Mouse (Mus musculus) neural tube, embryonic 15.5 days (tissue): ENCODE data around the gene Gm10563. TPM values are rescaled to one million over a fixed set of nuclear protein-coding genes. Genes with fewer than 3 reads are reported as not detected.
"Not testable (repeated sequence)": the region's sequence is repeated elsewhere in the genome, so short reads cannot be mapped to it uniquely, and the experiment has no call there.

ENCODE experiments used
- ATAC-seq: fragments of 200-750 bp; cut with Nextera tagmentation; 2 replicates; pipeline ENCODE4 v1.8.0; 2017; ENCODE audit warnings: mild to moderate bottlenecking, moderate TSS enrichment, moderate library complexity; ENCODE audit not compliant: low FRiP score
- H3K27ac ChIP-seq: fragments of 300-500 bp; sonication (generic); replicated peaks from 2 replicates; pipeline ENCODE4 v1.5.1; 2015; ENCODE audit warnings: mild to moderate bottlenecking, inconsistent platforms
- H3K27me3 ChIP-seq: fragments of 300-500 bp; sonication (generic); replicated peaks from 2 replicates; pipeline ENCODE4 v1.6.1; 2015; ENCODE audit warnings: inconsistent platforms
- H3K36me3 ChIP-seq: fragments of 300-500 bp; sonication (generic); 2 replicates; pipeline ENCODE4 v1.6.1; 2015; ENCODE audit warnings: inconsistent platforms
- H3K4me1 ChIP-seq: fragments of 300-500 bp; sonication (generic); 2 replicates; pipeline ENCODE4 v1.6.1; 2015; ENCODE audit warnings: inconsistent platforms
- H3K4me2 ChIP-seq: fragments of 300-500 bp; sonication (generic); 2 replicates; pipeline ENCODE4 v1.6.1; 2015; ENCODE audit warnings: inconsistent platforms, mild to moderate bottlenecking, moderate library complexity
- H3K4me3 ChIP-seq: fragments of 300-500 bp; sonication (generic); replicated peaks from 2 replicates; pipeline ENCODE4 v1.5.1; 2015; ENCODE audit warnings: mild to moderate bottlenecking, inconsistent platforms
- H3K9ac ChIP-seq: fragments of 300-500 bp; sonication (generic); replicated peaks from 2 replicates; pipeline ENCODE4 v1.6.1; 2015; ENCODE audit warnings: mild to moderate bottlenecking, inconsistent platforms
- H3K9me3 ChIP-seq: fragments of 300-500 bp; sonication (generic); replicated peaks from 2 replicates; pipeline ENCODE4 v1.6.1; 2016; ENCODE audit warnings: inconsistent platforms
- WGBS: fragments of 180-500 bp; shearing (Covaris S2); methylation state at CpG from one replicate; pipeline ENCODE4 v1.1.7; 2015; ENCODE audit warnings: mixed read lengths; 5-methylcytosine and 5-hydroxymethylcytosine counted together
- polyA plus RNA-seq: library from polyadenylated mRNA; unstranded; fragments of >200 nt; fragmentation: Nextera tagmentation; extraction: Ambion mirVana; gene quantifications from 2 replicates; pipeline ENCODE4 v1.2.1, GENCODE M21; 2015

Gm10563 gene
- not detected in 2 replicates for polyA plus RNA-seq

DNA sequence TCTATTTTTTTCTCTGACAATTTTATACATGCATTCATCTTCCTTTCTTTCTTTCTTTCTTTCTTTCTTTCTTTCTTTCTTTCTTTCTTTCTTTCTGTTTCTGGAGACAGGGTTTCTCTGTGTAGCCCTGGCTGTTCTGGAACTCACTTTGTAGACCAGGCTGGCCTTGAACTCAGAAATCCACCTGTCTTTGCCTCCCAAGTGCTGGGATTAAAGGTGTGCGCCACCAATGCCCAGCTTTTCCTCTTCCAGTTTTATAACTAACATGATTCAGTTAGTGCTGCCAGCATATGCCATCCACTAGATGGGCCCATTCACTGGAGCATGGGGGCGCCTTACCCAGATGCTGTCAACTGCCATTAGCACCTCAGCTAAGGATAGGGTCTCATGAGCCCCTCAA, at the start of gene Gm10563:
TSS of gene Gm10563 (minus strand) at position 101 of the 400 bp plus-strand sequence.
- H3K27me3 ChIP-seq, H3K4me2 ChIP-seq, H3K27ac ChIP-seq, ATAC-seq, H3K9me3 ChIP-seq, H3K9ac ChIP-seq, H3K4me1 ChIP-seq, H3K4me3 ChIP-seq: not testable (repeated sequence)
- peaks cover 82% of the 10 kb centered on the region for H3K36me3 ChIP-seq
- WGBS, result 96% methylated on average over 2 of the region's 2 CpGs

DNA sequence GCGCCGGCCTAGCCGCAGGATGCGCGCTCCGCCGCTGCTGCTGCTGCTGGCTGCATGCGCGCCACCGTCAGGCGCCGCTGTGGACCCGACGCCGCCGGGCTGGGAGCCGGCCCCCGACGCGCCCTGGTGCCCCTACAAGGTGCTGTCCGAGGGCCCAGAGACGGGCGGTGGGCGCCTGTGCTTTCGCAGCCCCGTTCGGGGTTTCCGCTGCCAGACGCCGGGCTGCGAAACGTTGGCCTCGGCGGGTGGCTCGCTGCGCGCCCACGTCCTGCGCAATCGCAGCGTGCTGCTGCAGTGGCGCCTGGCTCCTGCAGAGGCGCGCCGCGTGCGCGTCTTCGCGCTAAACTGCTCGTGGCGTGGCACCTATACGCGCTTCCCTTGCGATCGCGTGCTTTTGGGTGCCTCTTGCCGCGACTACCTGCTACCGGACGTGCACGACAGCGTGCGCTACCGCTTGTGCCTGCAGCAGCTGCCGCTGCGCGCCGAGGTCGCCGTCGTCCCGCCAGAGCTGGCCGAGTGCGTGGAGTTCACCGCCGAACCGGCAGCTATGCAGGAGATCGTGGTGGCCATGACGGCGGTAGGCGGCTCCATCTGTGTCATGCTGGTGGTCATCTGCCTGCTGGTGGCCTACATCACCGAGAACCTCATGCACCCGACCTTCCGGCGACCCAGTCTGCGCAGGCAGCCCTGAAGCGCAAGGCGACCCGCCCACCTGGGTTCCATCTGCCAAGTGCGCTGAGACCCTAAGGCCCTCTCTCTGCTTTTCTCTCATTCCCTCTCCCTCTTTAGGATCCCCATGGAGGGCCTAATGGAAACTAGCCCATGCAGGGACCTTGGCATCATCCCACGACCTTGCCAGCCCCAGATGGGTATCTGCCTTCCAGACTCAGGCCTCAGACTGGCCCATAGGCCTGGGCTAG, 49.5 kb upstream of the Gm10563 start:
- no peaks in the 10 kb centered on the region for H3K9me3 ChIP-seq
- under 1% methylated on average over 81 of the region's 92 CpGs for WGBS
- peak overlapping the region; percentile 85 for H3K4me2 ChIP-seq
- peak overlapping the region; percentile 61 for H3K4me3 ChIP-seq
- ATAC-seq, result peak; percentile 91
- no peaks in the 10 kb centered on the region for H3K36me3 ChIP-seq
- no peaks in the 10 kb centered on the region for H3K27me3 ChIP-seq
- H3K4me1 ChIP-seq, result peaks cover 28% of the 10 kb centered on the region
- H3K9ac ChIP-seq, result peak overlapping the region; percentile 87
- H3K27ac ChIP-seq, result peak overlapping the region; percentile 97

DNA sequence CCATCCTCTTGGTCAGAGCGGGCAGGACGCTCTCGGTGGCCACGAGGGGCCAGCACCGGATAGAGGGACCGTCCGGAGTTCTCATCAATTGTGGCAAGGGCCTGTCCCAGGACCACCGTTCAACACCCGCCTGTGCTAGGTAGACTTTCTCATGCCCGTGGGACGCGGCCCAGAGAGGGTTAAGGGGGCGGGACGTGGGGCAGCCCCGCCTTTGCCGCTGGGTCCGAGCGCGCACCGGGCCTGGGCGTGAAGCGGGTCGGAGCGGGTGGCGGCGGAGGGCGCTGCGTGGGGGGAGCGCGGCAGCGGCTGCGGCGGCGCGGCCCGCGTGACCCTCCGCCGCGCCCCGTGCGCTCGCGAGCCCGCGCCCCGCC, 48.9 kb upstream of the Gm10563 start, which contains the start of gene Fndc10:
TSS of gene Fndc10 (plus strand) at position 232 of the 371 bp plus-strand sequence.
- Histone ChIP-seq H3K36me3 (no peaks in the 10 kb centered on the region), H3K4me1 (peaks cover 28% of the 10 kb centered on the region), H3K27ac (peak within 1 kb of the TSS; percentile 97), H3K9ac (peak within 1 kb of the TSS; percentile 87), H3K4me2 (peak within 1 kb of the TSS; percentile 85), H3K27me3 (no peaks in the 10 kb centered on the region), H3K9me3 (no peaks in the 10 kb centered on the region), H3K4me3 (peak within 1 kb of the TSS; percentile 61)
- ATAC-seq, result peak; percentile 91
- WGBS, result under 1% methylated on average over 36 of the region's 47 CpGs

DNA sequence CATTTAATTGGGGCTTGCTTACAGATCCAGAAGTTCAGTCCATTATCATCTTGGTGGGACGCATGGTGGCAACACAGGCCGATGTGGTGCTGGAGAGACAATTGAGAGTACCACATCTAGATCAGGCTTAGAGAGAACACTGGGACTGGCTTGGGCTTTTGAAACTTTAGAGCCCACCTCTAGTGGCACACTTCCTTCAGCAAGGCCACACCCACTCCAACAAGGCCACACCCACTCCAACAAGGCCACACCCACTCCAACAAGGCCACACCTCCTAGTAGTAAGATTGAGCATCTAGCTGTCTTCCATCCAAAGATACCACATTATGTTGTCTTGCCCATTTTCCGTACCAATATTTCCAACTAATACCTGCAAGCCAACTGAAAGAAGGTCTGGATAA, 47.2 kb upstream of the Gm10563 start:
- Histone ChIP-seq H3K27ac (no peak overlapping the region), H3K9me3 (no peaks in the 10 kb centered on the region), H3K4me1 (peaks cover 28% of the 10 kb centered on the region), H3K36me3 (no peaks in the 10 kb centered on the region), H3K9ac (no peak overlapping the region), H3K27me3 (no peaks in the 10 kb centered on the region), H3K4me2 (no peak overlapping the region), H3K4me3 (no peak overlapping the region)
- ATAC-seq, result no peak
- 95% methylated on average over 3 of the region's 3 CpGs for WGBS

DNA sequence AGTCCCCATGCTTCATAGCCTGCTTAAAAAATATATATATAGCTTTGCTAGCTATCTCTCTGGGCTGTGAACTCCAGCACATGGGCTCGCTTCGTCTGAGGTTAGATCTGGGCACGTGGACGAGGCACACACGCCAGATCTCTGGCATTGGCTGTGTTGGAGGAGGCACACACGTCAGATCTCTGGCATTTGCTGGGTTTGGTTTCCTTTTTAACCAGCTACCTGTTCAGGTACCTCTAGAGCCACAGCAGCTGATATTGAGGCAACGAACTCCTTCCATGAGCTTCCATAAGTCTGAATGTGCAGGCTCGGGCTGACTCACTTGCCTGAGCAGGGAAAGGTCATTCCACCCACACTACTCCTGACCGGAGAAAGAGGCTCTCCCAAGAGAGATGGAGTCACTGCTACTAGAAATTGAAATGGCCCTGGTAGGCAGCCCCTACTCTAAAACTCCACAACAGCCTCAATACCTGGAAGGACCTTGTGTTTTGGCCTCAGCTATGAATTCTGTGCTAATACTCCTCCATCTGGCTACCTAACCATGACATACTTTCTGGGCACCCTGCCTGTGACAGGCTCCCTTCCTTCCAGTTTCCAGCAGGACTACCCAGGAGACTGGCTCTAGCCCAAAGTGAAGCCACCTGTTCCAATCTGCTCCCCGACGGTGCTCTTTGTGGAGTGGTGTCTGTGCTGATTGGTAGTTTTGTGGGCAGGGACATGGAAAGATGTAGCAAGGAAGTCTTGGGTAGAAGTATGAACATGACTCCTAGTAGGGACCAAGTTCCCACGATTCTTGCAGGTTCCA, 45.6 kb upstream of the Gm10563 start:
- 86% methylated on average over 12 of the region's 12 CpGs for WGBS
- Histone ChIP-seq H3K9me3 (no peaks in the 10 kb centered on the region), H3K4me1 (peaks cover 12% of the 10 kb centered on the region), H3K4me3 (no peak overlapping the region), H3K4me2 (no peak overlapping the region), H3K9ac (no peak overlapping the region), H3K36me3 (no peaks in the 10 kb centered on the region), H3K27ac (no peak overlapping the region), H3K27me3 (0 out of 2 replicates have a peak, but pooled peaks cover 2% of the 10 kb centered on the region)
- ATAC-seq, result no peak

DNA sequence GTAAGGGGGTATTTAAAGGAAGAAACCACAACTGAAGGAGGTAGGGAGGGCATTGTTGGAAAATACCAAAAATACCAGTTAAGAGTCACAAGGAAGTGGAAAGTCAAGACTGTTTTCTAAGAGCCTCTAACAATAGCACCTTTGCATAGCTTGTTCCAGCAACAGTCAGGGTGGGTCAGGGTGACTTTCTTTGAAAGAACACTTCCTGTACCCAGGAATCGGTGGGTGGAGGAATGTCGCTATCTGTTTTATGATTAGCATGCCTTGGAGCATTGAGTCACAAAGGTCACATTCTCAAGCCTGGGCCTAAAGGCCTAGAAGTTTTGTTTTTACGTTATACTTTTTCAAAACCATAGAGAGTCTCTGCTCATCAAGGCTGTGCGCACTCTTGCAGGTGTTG, 42.6 kb upstream of the Gm10563 start:
- H3K4me3 ChIP-seq, H3K36me3 ChIP-seq, H3K9me3 ChIP-seq, H3K27ac ChIP-seq, H3K9ac ChIP-seq, H3K4me2 ChIP-seq, H3K27me3 ChIP-seq, ATAC-seq, H3K4me1 ChIP-seq: not testable (repeated sequence)
- 87% methylated on average over 4 of the region's 4 CpGs for WGBS

DNA sequence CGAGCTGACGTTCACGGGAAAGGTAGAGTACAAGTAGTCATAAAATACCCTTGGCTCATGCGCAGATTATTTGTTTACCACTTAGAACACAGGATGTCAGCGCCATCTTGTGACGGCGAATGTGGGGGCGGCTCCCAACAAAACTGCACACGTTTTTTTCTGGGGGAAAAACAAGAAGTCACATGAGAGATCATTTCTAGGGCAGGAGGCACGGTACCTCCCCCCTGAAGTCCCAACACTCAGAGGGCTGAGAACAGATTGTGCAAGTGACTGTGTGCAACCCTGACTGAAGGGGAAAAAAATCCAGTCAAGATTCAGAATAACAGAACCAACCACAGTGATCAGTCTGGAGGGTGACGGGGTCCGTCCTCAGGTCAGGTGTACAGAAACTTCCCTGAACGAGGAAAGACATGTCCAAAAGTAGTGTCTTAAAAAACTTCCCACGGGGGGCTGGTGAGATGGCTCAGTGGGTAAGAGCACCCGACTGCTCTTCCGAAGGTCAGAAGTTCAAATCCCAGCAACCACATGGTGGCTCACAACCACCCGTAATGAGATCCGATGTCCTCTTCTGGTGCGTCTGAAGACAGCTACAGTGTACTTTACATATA, 38.6 kb upstream of the Gm10563 start:
- 92% methylated on average over 16 of the region's 19 CpGs for WGBS
- ATAC-seq, result not testable (repeated sequence)

DNA sequence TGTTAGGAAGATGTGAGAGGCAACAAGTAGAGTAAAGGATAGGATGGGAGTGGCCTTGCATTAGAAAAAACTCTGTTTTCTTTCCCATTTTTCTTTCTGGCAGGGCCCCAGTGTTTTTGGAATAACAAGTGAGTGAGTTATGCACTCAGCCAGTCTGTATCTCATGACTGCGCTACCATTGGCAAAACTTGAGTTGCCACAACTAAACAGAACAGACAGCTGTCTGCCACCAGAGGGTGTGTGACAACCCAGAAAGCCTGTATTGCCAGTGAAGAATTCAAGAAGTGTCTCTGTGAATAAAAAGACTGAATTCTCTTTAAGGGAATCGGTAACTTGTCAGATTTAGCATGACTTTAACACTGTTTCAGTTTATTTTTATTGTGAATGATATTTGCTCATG, 30.8 kb upstream of the Gm10563 start:
- 83% methylated on average over 2 of the region's 2 CpGs for WGBS
- ATAC-seq, result no peak

More for the DNA sequence above, 38.6 kb upstream of the Gm10563 start:
- not testable (repeated sequence) for H3K36me3 ChIP-seq, H3K4me3 ChIP-seq, H3K4me1 ChIP-seq, H3K27me3 ChIP-seq, H3K9ac ChIP-seq, H3K4me2 ChIP-seq, H3K27ac ChIP-seq, H3K9me3 ChIP-seq

DNA sequence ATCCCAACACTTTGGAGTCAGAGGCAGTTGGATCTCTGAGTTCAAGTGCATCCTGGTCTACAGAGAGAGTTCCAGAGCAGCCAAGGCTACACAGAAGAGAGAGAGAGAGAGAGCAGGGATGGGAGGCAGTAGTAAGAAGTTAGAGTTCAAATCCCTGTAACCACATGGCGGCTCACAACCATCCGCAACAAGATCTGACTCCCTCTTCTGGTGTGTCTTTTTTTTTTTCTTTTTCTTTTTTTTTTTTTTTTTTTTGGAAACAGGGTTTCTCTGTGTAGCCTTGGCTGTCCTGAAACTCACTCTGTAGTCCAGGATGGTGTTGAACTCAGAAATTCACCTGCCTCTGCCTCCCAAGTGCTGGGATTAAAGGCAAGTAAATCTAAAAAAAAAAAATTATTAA, 26.9 kb upstream of the Gm10563 start:
- WGBS, result 58% methylated on average over 2 of the region's 2 CpGs

More for the DNA sequence above, 30.8 kb upstream of the Gm10563 start:
- H3K9me3 ChIP-seq, result no peaks in the 10 kb centered on the region
- H3K27ac ChIP-seq, result no peak overlapping the region
- H3K36me3 ChIP-seq, result no peaks in the 10 kb centered on the region
- no peak overlapping the region for H3K4me3 ChIP-seq
- no peaks in the 10 kb centered on the region for H3K4me1 ChIP-seq
- peaks cover 3% of the 10 kb centered on the region; the same call in 1 of the 2 replicates for H3K27me3 ChIP-seq
- no peak overlapping the region for H3K4me2 ChIP-seq
- no peak overlapping the region for H3K9ac ChIP-seq

DNA sequence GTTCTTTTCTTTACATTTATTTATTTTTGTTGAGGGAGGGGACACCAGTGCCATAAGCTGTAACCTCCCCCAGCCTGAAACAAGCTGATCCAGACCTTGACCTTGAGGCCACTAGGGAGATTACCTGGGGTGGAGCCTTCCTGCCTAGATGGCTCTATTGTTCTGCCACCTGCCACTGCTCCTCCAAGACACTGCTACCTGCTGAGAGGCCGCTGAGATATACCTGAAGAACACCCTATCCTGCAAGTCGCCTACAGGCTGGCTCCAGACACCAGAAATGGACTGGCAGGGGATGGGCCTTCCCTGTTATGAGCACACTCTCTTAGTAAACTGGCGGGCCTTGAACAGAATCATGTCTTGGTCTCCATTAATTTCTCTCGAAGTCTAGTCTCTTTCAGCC, 25.0 kb upstream of the Gm10563 start:
- 57% methylated on average over 4 of the region's 4 CpGs for WGBS
- not testable (repeated sequence) for H3K27ac ChIP-seq, H3K4me3 ChIP-seq, H3K9me3 ChIP-seq, H3K9ac ChIP-seq, ATAC-seq, H3K4me2 ChIP-seq, H3K27me3 ChIP-seq, H3K36me3 ChIP-seq
- peaks cover 20% of the 10 kb centered on the region for H3K4me1 ChIP-seq

More for the DNA sequence above, 26.9 kb upstream of the Gm10563 start:
- Histone ChIP-seq H3K27ac (no peak overlapping the region), H3K4me2 (no peak overlapping the region), H3K4me3 (no peak overlapping the region), H3K9ac (no peak overlapping the region), H3K27me3 (peaks cover 3% of the 10 kb centered on the region; the same call in 1 of the 2 replicates), H3K9me3 (no peaks in the 10 kb centered on the region), H3K36me3 (no peaks in the 10 kb centered on the region), H3K4me1 (peaks cover 14% of the 10 kb centered on the region)
- no peak for ATAC-seq

DNA sequence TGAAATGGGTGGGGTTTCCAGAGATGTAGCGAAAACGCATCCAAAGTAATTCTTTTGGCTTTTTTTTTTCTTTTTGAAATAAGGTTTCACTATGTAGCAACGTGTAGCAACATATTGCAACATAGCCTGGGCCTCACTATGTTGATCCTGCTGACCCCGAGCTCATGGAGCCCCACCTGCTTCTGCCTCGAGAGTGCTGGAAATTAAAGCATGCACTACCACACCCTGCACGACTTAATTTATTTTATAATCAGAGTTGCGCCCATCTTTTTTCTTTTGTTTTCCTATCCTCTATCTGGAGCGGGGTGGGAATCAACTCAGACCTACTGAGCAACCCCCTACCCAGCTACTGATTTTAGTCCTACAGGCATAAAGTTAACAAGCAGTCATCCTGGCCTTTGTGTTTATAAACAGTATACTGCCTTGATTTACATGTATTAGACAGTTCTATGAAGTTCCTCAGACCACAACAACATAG, 24.4 kb upstream of the Gm10563 start:
- H3K27ac ChIP-seq, result peak overlapping the region; percentile 90; the same call in 1 of the 2 replicates
- H3K4me1 ChIP-seq, result peaks cover 20% of the 10 kb centered on the region
- peak overlapping the region; percentile 87 for H3K4me2 ChIP-seq
- peaks cover 3% of the 10 kb centered on the region; the same call in 1 of the 2 replicates for H3K27me3 ChIP-seq
- H3K9me3 ChIP-seq, result no peaks in the 10 kb centered on the region
- WGBS, result 1% methylated on average over 8 of the region's 8 CpGs
- peak overlapping the region; percentile 96 for H3K4me3 ChIP-seq
- peak overlapping the region; percentile 29; the same call in 1 of the 2 replicates for H3K9ac ChIP-seq
- ATAC-seq, result peak; percentile 12
- H3K36me3 ChIP-seq, result peaks cover 11% of the 10 kb centered on the region
